Mouse (Mus musculus): ENCODE data around the gene Aebp1.
"Not testable (repeated sequence)": the region's sequence is repeated elsewhere in the genome, so short reads cannot be mapped to it uniquely, and the experiment has no call there.

The Aebp1 gene

DNA sequence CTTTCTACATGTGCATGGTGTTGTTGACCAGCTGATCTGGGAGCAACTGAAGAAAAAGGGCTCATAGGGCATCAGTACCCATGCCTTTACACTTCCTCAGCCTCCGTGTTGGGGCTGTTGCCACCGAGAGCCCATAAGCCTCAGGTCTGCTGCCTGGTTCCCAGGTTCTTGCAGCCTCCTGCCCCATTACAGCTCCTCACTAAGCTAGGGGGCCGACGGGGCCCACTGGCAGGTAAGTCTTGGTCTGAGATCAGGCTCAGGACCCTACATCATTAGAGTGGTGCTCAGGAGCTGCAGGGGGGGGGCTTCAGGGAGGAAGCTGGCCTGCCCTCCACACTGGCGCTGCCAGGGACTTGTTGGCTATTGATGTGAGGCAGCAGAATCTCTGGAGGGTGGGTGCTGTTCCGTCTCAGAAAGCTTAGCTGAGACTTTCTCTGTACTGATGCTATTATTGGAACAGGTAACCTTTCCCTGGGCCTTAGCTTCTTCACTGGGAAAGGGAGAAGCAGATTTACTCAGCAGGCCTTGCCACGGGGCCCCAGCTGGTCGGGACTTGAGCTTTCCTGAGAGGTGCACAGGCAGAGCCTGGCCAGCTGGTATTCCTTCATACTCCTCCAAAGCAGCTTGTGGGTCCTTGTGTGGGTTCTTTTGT, 5.1 kb upstream of the Aebp1 start:
- DNase-seq: no peak

DNA sequence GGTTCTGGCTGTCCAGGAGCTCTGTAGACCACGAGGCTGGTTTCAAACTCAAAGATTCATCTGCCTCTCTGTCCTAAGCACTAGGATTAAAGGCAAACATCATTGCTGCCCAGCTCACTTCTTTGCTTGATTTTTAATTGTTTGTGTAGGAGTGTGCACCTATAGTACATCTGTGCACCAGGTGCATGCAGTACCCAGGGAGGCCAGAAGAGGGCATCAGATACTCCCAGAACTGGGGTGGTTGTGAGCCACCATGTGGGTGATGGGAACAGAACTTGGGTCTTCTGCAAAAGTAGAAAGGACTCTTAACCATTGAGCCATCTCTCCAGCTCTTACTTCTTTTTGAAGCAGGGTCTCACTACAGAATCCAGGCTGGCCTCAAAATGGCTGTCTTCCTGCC, 3.0 kb upstream of the Aebp1 start:
- no peak for DNase-seq

DNA sequence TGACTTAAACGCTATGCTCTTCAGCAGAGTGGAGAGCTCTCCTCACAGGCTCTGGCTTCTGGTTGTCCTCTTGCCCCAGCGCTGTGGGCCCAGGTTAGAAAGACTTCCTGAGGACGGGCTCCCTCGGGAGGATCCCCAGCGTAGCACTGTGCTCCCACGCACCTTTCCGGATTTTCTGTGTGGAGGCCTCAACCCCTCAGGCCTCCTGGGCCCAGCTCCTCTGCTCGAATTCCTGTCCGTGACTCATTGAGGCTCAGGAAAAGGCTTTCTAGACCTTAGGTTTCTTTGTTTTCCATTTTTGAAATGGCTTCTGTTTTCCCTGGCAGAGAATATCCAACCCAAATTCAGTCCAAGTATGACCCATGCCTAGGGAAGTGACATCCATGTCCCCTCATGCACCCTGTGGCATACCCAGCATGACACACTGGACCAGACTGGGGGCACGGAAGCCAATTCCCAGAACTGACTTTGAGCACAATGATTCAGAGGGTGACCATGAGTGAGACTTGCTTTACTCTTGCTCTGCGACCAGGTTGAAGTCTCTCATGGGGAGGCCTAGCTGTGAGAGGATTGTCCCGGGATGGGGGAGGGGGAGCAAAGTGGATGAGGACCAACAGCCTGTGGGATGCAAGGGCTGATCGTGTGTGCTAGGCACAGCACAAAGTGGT, 1.7 kb upstream of the Aebp1 start:
- DNase-seq: no peak

DNA sequence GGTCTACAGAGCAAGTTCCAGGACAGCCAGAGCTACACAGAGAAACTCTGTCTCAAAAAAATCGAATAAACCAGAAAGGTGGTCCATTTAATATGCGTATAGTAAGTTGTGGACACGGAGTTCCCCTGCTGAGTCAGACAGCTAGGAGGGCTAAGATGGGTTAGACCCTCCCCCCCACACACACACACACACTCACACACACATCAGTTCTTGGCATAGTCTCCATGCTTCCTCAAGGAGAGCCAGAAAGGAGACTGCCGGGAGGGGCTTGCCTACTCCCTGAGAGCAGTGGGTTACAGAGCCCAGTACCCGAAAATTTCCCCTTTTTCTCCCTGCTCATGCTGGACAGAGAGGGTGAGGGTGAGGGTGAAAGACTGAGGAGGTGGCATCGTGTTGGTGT, 1.1 kb upstream of the Aebp1 start:
- no peak for DNase-seq

DNA sequence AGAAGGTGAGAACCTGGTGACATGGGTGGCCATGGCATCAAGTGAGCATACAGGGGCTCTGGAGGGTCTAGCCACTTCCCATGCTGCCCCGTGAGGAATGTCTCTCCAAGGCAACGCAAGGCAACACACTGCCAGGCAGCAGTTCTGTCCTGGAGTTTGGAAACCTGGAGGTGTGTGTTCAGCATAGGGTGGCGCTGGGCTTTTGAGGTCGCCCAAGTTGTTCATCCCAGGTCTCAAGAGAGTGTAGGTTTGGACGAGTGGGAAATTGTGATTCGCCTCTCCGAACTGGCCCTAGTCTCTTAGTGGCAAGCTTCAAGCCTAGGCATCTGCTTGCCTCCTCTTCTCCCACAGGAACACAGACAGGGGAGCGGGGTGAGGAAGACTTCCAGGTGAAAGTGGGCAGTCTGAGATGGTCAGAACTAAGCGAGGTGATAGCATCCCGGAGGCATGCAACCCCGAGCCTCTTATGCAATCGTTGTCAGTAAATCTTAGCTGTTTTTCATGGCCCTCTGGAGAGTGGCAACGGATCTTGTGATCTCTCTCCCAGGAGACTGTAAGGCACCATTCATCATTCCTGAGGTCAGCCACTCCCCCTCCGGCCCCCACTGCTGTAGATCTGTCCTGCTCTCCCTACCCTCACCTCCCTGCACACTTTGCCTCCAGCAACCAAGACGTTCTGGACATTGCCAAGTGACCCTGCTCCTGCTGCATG, 803 bp downstream of the Aebp1 start:
- no peak for DNase-seq

DNA sequence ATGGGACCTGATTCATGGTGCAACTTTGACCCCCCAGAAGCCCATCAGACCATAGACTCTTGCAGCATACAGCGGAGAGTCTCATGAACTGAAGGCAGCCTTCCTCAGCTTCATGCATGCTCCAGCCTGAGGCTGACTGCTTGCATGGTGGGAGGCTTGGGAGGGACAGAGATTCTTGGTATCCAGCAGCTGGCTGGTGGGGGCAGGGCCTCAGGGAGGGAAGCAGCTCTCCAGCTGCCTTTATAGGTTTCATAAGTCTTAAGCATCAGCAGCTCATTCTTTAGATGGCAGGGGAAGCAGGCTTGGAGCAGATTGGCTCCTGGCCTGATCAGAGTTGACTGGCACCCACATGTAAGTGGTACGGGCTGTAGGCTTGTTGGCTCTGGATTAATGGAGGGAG, 5.4 kb downstream of the Aebp1 start:
- DNase-seq: no peak

DNA sequence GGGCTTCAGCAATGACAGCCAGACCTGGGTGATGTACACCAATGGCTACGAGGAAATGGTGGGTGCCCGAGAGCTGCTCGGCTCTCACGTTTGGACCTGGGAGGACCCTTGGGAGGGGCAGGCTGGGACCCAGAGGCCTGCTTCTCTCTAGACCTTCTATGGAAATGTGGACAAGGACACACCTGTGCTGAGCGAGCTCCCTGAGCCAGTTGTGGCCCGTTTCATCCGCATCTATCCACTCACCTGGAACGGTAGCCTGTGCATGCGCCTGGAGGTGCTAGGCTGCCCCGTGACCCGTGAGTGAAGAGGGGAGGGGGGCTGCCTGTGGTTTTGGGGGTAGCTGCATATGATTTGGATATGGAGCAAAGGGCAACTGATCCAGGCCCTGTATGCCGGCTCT, 6.6 kb downstream of the Aebp1 start:
- DNase-seq: no peak

DNA sequence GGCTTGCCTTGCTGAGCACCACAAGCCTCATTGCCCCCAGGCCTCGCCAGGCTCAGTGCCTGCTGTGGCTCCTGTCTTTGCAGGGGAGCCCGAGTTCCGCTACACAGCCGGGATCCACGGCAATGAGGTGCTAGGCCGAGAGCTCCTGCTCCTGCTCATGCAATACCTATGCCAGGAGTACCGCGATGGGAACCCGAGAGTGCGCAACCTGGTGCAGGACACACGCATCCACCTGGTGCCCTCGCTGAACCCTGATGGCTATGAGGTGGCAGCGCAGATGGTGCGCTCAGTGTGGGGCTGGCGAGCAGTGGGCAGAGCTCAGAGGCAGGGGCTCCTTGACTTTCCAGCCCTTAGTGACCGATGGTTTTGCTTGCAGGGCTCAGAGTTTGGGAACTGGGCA, 7.6 kb downstream of the Aebp1 start:
- DNase-seq: no peak

DNA sequence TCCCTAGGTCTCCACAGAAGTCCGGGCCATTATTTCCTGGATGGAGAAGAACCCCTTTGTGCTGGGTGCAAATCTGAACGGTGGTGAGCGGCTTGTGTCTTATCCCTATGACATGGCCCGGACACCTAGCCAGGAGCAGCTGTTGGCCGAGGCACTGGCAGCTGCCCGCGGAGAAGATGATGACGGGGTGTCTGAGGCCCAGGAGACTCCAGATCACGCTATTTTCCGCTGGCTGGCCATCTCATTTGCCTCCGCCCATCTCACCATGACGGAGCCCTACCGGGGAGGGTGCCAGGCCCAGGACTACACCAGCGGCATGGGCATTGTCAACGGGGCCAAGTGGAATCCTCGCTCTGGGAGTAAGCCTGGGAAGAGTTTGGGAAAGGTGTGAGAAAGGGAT, 8.3 kb downstream of the Aebp1 start:
- DNase-seq: no peak

DNA sequence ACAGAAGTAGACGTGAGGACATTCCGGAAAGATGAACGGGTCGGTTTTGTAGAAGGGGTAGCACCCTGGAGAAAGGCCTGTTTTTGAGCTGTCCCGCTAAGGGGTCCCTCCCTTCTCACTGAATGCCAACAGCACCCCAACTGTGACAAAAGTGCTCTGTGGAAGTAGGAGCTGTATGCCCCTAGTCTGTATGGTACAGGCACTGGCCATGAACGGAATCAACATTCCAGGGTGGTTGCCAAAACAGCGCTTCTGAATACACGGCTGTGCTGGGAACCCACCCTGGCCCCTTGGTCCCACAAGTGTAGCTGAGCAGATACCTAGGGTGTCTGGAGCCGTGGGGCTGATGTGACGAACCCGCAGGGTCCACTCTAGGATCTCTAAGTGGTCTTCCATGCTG, 11.0 kb downstream of the Aebp1 start:
- DNase-seq: no peak

DNA sequence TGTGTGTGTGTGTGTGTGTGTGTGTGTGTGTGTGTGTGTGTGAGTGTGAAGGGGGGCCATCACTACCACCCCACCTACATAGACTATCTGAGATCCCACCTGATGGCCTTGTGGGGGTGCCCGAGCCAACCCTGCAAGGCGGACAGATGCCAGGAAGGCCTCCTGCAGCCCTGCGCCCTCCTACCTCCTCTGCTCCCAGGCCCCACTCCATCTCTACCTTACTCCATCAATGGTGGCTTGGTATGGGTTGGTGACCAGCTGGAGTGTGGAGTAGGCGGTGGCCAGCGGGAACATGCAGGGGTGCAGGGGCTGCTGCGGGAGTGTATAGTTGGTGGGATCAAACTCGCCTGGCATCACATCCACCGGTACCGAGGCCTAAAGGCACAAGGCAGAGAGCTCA, 11.4 kb downstream of the Aebp1 start:
- DNase-seq: no peak

DNA sequence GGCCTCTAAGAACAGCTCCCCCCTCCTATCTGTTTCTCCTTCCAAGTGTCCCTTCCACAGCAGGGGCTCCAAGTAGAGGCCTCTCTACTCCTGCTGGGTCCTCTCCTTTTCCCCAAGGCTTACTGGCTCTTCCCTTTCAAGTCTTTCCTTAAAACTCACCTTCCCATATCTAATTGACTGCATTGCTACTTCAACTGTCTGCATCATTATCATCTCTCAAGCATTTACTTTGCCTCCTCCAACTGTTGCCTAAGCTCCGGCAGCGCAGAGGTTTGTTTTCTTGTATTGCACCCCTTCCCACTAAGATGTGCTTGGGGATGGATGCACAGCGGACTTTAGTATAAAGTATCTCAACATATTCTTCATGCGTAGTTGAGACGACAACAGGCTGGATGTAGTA, 15.7 kb downstream of the Aebp1 start:
- no peak for DNase-seq

DNA sequence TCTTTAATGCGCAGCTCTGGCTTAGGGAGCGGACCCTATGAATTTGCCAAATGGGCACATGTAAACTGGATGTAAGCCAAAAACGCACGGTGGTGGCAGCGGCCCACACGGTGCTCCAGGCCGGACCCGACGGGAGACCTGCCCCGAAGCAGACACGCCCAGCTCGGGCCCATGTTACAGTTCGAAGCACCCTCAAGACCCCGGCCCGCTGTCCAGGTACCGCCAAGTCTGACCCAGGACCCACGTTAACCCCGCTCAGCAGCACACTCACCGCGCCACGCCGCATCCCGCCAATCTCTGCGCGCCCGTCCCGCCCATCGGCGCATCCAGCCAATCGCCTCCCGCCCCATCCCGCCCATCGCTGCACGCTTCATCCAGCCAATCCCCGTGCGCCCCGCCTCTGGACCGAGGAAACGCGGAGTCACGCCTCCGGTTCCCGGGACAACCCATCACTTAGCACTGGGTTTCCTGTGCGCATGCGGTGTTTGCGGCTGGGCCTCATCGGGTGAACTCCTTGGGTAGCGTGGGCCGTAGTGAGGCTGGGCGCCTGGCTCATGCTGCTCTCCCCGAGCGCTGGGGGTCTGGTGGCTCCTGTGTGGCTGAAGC, 16.3 kb downstream of the Aebp1 start, which contains the start of gene Pold2:
Pold2 (minus strand) TSS at position 372 of the 606 bp plus-strand sequence.
- peak; percentile 96 for DNase-seq

DNA sequence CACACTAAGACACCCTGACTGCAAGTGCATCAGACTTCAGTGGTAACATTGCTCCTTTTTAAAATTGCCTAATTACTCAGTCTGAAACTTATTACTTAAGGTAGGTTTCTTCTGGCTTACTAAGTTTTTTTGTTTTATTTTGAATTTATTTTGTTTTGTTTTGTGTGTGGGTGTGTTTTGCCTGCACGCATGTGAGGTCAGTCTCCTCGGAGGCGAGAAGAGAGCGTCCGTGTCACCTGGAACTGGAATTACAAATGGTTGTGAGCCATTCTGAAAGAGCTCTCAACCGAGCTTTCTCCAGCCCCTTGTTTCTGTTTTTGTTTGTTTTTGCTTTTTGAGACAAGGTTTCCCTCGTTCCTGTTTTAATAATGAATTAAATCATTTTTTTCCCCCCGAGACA, 16.9 kb downstream of the Aebp1 start:
- no peak for DNase-seq

DNA sequence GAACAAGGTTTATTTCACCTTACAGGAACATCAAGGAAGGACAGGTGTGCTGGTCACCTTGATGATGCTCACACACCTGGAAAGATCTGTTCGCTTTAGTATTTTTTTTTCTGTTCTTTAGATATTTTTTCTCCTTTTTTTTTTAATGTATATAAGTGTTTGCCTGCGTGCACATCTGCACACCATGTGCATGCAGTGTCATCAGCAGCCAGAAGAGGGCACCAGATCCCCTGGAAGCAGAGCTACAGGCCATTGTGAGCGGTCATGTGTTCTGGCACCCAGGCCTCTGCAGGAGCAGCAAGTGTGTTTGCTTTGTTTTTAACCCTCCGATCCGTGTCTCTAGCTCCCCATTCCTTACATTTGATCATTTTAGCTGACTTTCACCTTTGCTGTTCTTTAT, 18.2 kb downstream of the Aebp1 start:
- DNase-seq: peak; percentile 77

DNA sequence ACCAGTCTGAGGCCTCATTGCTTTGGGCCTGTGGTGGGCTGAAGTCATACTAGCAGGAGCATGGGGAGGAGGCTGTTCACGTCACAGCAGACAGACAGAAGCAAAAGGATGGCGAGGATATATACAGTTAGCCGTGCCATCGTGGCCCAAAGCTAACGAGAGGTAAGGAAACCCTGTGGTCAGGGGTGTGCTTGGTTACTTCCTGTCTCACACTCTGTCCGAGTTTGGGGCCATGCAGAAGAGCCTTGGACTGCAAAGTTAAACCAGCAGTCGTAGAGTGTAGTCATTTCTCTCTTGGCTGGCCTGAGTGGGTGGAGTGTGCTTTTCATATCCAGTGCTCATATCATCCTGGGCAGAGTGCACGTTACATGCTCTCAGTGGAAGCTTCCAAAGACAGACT, 20.8 kb downstream of the Aebp1 start:
- no peak for DNase-seq

DNA sequence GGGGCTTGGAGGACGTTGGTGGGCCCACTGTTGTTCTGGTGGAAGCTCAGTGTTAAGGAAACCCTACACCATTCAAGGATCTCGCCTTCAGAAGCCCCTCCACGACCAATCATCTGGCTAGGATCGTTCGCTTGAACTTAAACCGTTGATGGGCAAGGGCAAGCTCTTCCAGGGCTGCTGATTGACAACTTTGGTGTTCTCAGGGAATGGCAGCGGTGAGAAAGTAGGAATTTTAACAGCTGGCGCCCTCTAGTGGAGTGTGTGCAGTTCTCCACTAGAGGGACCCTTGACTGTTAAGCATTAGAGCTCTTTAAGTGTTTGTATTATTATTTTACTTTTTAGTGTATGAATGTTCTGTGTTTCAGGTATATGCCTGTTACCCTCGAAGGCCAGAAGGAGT, 24.4 kb downstream of the Aebp1 start:
- DNase-seq: peak; percentile 74

DNA sequence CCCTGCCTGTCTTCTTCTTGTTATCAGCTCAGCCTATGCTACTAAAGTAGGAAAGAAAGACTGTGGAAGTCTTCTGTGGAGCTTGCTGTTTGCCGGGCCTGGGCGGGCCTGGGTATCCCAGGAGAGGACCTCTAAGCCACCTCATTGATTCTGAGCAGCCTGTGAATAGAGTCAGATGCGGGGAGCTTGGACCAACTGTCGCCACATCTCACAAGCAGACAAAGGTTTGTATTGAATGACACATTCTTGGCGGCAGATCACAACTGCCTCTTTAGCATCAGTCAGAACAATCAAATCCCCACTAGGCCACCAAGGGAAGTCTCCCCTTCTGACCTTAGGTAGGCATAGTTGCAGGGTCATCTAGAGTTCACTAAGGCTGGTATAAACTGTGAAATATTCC, 25.5 kb downstream of the Aebp1 start:
- no peak for DNase-seq

DNA sequence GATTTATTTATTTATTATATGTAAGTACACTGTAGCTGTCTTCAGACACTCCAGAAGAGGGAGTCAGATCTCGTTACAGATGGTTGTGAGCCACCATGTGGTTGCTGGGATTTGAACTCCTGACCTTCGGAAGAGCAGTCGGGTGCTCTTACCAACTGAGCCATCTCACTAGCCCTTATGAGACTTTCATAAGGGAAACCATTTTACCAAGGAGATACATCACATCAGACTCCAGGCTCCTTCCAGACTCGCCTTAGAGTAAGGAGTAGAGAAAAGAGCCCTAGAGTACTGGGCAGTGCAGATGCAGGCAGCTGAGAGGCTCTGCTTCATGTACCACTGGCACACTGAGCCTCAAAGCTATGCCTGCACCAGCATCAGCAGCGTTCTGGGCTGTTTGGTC, 26.8 kb downstream of the Aebp1 start:
- not testable (repeated sequence) for DNase-seq

DNA sequence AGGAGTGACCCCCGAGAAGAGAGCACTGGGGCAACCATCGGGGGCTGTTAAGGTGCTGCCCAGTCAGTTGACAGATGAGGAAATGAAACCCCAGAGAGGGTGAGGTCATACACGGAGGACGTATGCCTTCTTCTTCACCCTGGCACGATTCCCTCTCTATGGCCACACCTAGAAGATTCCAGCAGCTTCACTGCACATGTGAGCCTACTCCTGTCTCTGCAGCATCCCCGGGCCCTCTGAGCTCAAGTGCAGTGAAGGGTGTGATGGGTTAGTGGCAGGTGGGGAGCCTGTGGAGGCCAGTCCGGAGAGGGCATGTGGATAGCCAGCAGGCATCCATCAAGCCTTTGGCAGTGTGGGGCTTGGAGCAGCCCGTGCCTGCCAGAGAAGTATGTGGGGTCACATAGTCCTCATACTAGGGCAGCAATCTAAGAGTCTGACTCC, 30.4 kb downstream of the Aebp1 start:
- DNase-seq: no peak

DNA sequence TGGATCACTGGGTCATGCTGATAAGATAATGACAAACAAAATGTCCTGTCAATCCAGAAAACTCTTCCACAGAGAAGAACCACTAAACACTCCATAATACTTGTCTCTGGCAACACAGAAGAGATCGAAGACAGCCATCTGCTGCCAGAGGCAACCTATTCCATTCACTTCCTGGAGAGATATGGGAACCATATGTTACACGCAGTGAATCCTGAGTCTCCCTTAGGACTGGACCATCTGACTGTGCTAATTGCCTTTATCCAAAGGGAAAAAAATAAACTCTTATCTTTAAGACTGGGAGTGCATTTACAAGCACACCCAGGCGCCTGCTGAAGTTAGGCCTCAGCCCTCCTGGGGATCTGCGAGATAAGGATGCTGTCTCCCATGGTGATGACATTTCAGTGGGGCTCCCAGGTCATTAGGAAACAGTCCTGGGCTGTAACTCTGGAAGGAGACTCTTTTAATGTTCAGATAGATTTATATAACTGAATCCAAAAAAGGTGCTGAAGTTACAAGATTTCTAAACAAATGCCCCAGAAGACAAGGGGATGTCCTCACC, 31.1 kb downstream of the Aebp1 start:
- DNase-seq: no peak

DNA sequence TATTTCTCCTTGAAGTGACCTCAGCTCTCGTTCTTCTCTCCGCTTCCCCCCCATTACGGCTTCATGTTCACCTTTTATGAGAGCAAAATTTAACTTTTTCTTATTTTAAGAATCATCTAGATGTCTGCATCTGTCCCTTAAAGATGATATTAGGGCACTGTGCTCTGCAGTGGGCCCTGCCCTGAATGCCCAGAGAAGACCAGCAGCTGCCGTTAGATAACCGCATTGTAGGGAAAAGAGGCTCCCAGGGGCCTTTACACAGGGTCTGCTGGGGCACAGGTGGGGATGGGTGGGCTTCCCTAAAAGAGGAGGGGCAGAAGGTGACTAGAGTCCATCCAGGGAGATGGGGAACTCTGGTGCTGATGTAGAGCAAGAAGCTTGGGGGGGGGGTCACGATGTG, 32.1 kb downstream of the Aebp1 start:
- no peak for DNase-seq

DNA sequence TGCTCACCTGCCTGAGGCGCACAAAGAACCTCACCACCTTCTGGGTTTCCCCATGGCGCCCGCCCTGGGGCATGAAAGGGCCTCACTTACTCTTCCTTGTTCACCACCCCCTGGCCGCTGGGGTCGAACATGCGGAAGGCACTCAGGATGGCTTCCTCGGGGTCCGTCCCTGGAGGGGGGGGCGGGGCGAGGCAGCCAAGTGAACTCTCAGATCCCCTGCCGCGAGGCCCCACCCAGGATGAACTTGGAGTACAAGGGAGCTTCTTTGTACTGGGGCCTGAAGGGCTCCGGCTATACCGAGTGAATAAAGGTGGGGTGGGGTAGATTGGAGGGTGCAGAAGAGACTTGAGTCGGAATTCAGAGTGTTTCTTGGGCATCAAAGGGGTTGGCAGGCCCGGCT, 35.5 kb downstream of the Aebp1 start:
- no peak for DNase-seq

DNA sequence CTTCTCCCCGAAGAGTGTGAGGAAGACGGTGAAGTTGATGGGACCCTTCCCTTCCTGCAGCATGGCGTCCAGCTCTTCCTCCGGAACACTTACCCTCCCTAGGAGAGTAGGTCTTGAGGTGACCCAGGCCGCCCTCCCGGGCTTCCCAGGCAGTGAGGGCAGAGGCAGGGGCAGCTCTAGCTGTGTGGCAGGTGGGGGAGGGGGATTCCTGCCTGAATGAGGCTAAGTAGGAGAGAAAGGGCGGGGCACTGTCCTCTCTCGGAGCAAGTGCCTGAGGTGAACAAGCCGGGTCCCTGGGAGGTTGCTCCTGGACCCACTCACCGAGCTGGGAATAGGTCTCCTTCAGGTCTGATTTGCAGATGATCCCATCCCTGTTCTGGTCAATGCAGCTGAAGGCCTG, 36.1 kb downstream of the Aebp1 start:
- DNase-seq: no peak

Data from right cerebral cortex, postnatal 4 days (tissue).